Mouse (Mus musculus): ENCODE measurements around the gene Tnpo3. TPM values are rescaled to one million over a fixed set of nuclear protein-coding genes. Genes with fewer than 3 reads are reported as not detected.
A peak's percentile ranks its signal among the peaks of the same experiment; 100 is the strongest.

Tnpo3 gene
- polyA plus RNA-seq, 1 experiment from 2014 or later, result 122 TPM

- H3K9me3 ChIP-seq (replicated peaks), result no peaks in the 10 kb centered on the region
- peaks cover 37% of the 10 kb centered on the region for H3K4me1 ChIP-seq
- DNase-seq (ENCODE audit: low spot score), result peak; percentile 82
- WGBS, result under 1% methylated on average over 11 of the region's 11 CpGs
- H3K36me3 ChIP-seq, result no peaks in the 10 kb centered on the region
- H3K27ac ChIP-seq (replicated peaks), result peak overlapping the region; percentile 75
- peak overlapping the region; percentile 39 for H3K4me3 ChIP-seq
- H3K27me3 ChIP-seq (ENCODE audit: low read depth, poor library complexity, severe bottlenecking), result peaks cover 79% of the 10 kb centered on the region
These were observed 96.4 kb downstream of the Tnpo3 start for GRCm38 (mm10) chr6:29513284-29513683.

- 51% methylated on average over 2 of the region's 2 CpGs for WGBS
- no peak for DNase-seq (ENCODE audit: low spot score)
- H3K27ac ChIP-seq (replicated peaks), result no peak overlapping the region
- no peak overlapping the region for H3K4me3 ChIP-seq
- H3K36me3 ChIP-seq, result no peaks in the 10 kb centered on the region
- peaks cover 82% of the 10 kb centered on the region for H3K27me3 ChIP-seq (ENCODE audit: low read depth, poor library complexity, severe bottlenecking)
- no peaks in the 10 kb centered on the region for H3K9me3 ChIP-seq (replicated peaks)
- H3K4me1 ChIP-seq, result peaks cover 49% of the 10 kb centered on the region
These were observed 100.6 kb downstream of the Tnpo3 start for GRCm38 (mm10) chr6:29509086-29509485.

GRCm38 (mm10) chr6:29507447-29508309 lies 102.0 kb downstream of the Tnpo3 start, which contains the start of gene Kcp:
TSS of gene Kcp (minus strand) at chr6:29507952.
- Histone ChIP-seq H3K4me3 (peak within 1 kb of the TSS; percentile 58), H3K4me1 (peaks cover 35% of the 10 kb centered on the region), H3K36me3 (no peaks in the 10 kb centered on the region), H3K9me3 (replicated peaks) (no peaks in the 10 kb centered on the region), H3K27ac (replicated peaks) (peak within 1 kb of the TSS; percentile 78), H3K27me3 (ENCODE audit: low read depth, poor library complexity, severe bottlenecking) (peaks cover 82% of the 10 kb centered on the region)
- peak; percentile 56 for DNase-seq (ENCODE audit: low spot score)
- under 1% methylated on average over 47 of the region's 47 CpGs for WGBS

GRCm38 (mm10) chr6:29506834-29507233 lies 102.9 kb downstream of the Tnpo3 start:
- Histone ChIP-seq H3K4me3 (peak overlapping the region; percentile 58), H3K36me3 (no peaks in the 10 kb centered on the region), H3K9me3 (replicated peaks) (no peaks in the 10 kb centered on the region), H3K27me3 (ENCODE audit: low read depth, poor library complexity, severe bottlenecking) (peaks cover 73% of the 10 kb centered on the region), H3K4me1 (peaks cover 28% of the 10 kb centered on the region), H3K27ac (replicated peaks) (peak overlapping the region; percentile 78)
- 25% methylated on average over 8 of the region's 8 CpGs for WGBS
- no peak for DNase-seq (ENCODE audit: low spot score)

- Histone ChIP-seq H3K27me3 (ENCODE audit: low read depth, poor library complexity, severe bottlenecking) (peaks cover 62% of the 10 kb centered on the region), H3K9me3 (replicated peaks) (no peaks in the 10 kb centered on the region), H3K4me1 (peaks cover 28% of the 10 kb centered on the region), H3K27ac (replicated peaks) (no peak overlapping the region), H3K4me3 (no peak overlapping the region), H3K36me3 (no peaks in the 10 kb centered on the region)
- whole genome bisulfite sequencing, result 87% methylated on average over 5 of the region's 5 CpGs
- DNase-seq (ENCODE audit: low spot score), result no peak
These were observed 104.2 kb downstream of the Tnpo3 start for GRCm38 (mm10) chr6:29505493-29505892.

GRCm38 (mm10) chr6:29501599-29501998 lies 108.1 kb downstream of the Tnpo3 start:
- Histone ChIP-seq H3K4me3 (no peak overlapping the region), H3K36me3 (no peaks in the 10 kb centered on the region), H3K4me1 (peaks cover 14% of the 10 kb centered on the region), H3K27me3 (ENCODE audit: low read depth, poor library complexity, severe bottlenecking) (peaks cover 50% of the 10 kb centered on the region), H3K9me3 (replicated peaks) (no peaks in the 10 kb centered on the region), H3K27ac (replicated peaks) (no peak overlapping the region)
- 82% methylated on average over 1 of the region's 1 CpGs for WGBS
- DNase-seq (ENCODE audit: low spot score), result no peak

- H3K4me1 ChIP-seq, result peaks cover 16% of the 10 kb centered on the region
- H3K9me3 ChIP-seq (replicated peaks), result no peaks in the 10 kb centered on the region
- 85% methylated on average over 6 of the region's 6 CpGs for WGBS
- no peaks in the 10 kb centered on the region for H3K36me3 ChIP-seq
- no peak overlapping the region for H3K27ac ChIP-seq (replicated peaks)
- peaks cover 50% of the 10 kb centered on the region for H3K27me3 ChIP-seq (ENCODE audit: low read depth, poor library complexity, severe bottlenecking)
- no peak overlapping the region for H3K4me3 ChIP-seq
- DNase-seq (ENCODE audit: low spot score), result no peak
These were observed 108.9 kb downstream of the Tnpo3 start for GRCm38 (mm10) chr6:29500810-29501209.

GRCm38 (mm10) chr6:29500177-29500576 lies 109.5 kb downstream of the Tnpo3 start:
- Histone ChIP-seq H3K4me3 (no peak overlapping the region), H3K27ac (replicated peaks) (no peak overlapping the region), H3K9me3 (replicated peaks) (no peaks in the 10 kb centered on the region), H3K36me3 (no peaks in the 10 kb centered on the region), H3K4me1 (peaks cover 17% of the 10 kb centered on the region), H3K27me3 (ENCODE audit: low read depth, poor library complexity, severe bottlenecking) (peaks cover 50% of the 10 kb centered on the region)
- no peak for DNase-seq (ENCODE audit: low spot score)
- 91% methylated on average over 7 of the region's 7 CpGs for whole genome bisulfite sequencing

GRCm38 (mm10) chr6:29497791-29498190 lies 111.9 kb downstream of the Tnpo3 start:
- Histone ChIP-seq H3K27me3 (ENCODE audit: low read depth, poor library complexity, severe bottlenecking) (peaks cover 63% of the 10 kb centered on the region), H3K4me1 (peaks cover 17% of the 10 kb centered on the region), H3K4me3 (no peak overlapping the region), H3K36me3 (no peaks in the 10 kb centered on the region), H3K9me3 (replicated peaks) (no peaks in the 10 kb centered on the region), H3K27ac (replicated peaks) (no peak overlapping the region)
- DNase-seq (ENCODE audit: low spot score), result no peak
- 40% methylated on average over 2 of the region's 2 CpGs for WGBS

GRCm38 (mm10) chr6:29496270-29496669 lies 113.4 kb downstream of the Tnpo3 start:
- WGBS, result 10% methylated on average over 25 of the region's 25 CpGs
- peak overlapping the region; percentile 29 for H3K4me3 ChIP-seq
- H3K9me3 ChIP-seq (replicated peaks), result no peaks in the 10 kb centered on the region
- H3K27me3 ChIP-seq (ENCODE audit: low read depth, poor library complexity, severe bottlenecking), result peaks cover 78% of the 10 kb centered on the region
- DNase-seq (ENCODE audit: low spot score), result no peak
- no peaks in the 10 kb centered on the region for H3K36me3 ChIP-seq
- peaks cover 17% of the 10 kb centered on the region for H3K4me1 ChIP-seq
- H3K27ac ChIP-seq (replicated peaks), result no peak overlapping the region

GRCm38 (mm10) chr6:29494101-29494500 lies 115.6 kb downstream of the Tnpo3 start:
- H3K4me3 ChIP-seq, result no peak overlapping the region
- peaks cover 17% of the 10 kb centered on the region for H3K4me1 ChIP-seq
- no peaks in the 10 kb centered on the region for H3K9me3 ChIP-seq (replicated peaks)
- H3K27me3 ChIP-seq (ENCODE audit: low read depth, poor library complexity, severe bottlenecking), result peaks cover 91% of the 10 kb centered on the region
- H3K27ac ChIP-seq (replicated peaks), result no peak overlapping the region
- no peak for DNase-seq (ENCODE audit: low spot score)
- no peaks in the 10 kb centered on the region for H3K36me3 ChIP-seq
- WGBS, result 83% methylated on average over 4 of the region's 4 CpGs
